Mouse (Mus musculus) cerebellum, adult 18-20 months (tissue): ENCODE data around the gene Fat3.

ENCODE experiments used
- DNase-seq, 2 experiments: peaks; one replicate each; pipeline ENCODE4 v3.0.0; 2021

Gene Fat3

GRCm38 (mm10) chr9:16501186-16501711 lies at the start of gene Fat3:
Fat3 (minus strand) TSS chr9:16501285.
- peak; percentile 2 to 12 for DNase-seq

- no peak for DNase-seq
Observed at GRCm38 (mm10) chr9:16532884-16533283, 31.8 kb upstream of the Fat3 start.

GRCm38 (mm10) chr9:16517543-16517942 lies 16.5 kb upstream of the Fat3 start:
- DNase-seq, result no peak

- DNase-seq, result no peak
Observed at GRCm38 (mm10) chr9:16512005-16512404, 10.9 kb upstream of the Fat3 start.

DNA sequence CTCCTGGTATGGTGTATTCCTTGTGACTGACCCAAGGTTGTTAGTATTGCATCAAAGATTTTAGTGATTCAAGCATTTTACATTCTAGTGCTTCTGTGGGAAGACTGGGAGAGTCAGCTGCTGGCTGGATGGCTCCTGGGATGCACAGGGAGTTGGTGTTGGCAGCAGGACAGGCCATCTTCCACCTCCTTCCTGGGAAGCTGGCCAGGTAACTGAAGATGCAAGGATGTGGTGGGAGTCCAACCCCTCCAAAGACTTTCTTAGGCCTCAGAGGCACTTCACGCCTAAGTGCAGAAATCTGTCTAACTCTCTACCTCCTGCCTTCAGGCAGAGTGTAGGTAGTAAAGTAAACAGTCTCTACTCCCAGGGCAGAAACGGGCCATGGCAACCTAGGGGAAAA lies 2.7 kb upstream of the Fat3 start:
- no peak for DNase-seq

- peak; percentile 2 for DNase-seq
Observed at GRCm38 (mm10) chr9:16502673-16503343, 1.7 kb upstream of the Fat3 start.

DNA sequence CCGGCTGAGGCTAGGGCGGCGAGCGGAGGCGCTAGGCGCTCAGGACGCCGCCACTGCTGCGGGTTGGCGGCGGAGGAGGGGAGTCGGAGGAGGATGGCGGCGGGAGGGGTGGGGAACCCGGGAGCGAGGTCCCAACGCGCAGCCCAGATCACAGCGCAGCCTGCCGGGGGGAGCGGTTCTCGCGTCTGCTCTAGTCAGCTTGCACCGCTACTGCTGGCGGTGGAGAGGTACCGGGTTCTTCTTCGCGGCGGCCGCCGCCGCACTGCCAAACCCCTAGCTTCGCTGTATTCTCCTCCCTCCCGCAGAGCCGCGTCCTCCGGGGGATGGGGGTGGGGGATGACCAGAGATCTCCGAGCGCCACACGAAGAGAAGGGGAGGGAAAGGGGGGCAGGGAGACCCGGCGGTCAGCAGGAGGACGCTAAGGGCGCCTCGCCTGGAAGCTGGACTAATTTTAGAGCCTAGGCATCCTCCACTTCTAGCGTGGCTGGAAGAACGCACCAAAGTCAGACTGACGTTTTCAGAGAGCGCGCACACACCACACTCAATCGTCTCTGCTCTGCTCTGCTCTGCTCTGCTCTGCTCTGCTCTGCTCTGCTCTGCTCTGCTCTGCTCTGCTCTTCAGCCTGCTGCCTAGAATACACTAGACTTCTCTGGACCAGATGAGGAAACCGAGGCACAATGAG lies 1.0 kb upstream of the Fat3 start:
- DNase-seq, result peak; percentile 44 to 45

DNA sequence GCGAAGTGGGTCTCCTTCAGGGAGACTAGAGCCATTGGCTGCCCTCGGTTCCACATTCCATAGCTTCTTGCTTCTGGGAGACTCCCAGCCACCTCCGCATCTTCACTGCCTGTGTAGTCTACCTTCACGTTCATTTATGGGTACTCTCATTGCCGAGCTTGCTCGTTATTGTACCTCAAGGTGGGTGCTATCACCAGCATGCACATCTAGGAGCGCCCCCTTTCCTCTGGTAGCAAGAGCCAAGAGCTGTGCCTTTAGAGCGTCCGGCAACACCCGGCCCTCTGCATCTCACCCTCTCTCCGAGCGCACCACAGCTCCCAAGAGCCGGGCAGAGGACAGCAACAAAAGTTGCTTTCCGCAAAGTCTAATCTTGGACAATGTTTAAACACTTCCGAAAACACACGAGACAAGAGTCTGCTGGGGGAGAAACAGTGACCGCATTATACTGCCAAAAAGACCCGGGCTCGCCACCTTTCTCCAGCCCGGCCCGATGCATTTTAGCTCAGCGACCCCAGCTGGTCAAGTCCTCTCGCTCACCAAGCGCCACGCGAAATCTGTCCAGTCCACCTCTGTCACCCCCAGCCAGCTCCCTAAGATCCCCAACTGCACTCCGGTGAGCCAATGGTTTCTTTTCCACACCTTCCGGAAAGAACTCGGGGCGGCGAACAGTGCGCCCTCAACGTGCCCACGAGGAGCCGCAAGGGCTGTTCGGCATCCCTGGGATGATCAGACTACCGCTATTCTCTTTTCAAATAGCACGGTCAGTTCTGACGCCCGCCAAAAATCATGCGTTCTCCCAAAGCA lies 501 bp downstream of the Fat3 start:
- DNase-seq, result peak; percentile 18 to 20

GRCm38 (mm10) chr9:16499621-16500381 lies 1.3 kb downstream of the Fat3 start:
- peak in 1 of 2 experiments; percentile 20 for DNase-seq

DNA sequence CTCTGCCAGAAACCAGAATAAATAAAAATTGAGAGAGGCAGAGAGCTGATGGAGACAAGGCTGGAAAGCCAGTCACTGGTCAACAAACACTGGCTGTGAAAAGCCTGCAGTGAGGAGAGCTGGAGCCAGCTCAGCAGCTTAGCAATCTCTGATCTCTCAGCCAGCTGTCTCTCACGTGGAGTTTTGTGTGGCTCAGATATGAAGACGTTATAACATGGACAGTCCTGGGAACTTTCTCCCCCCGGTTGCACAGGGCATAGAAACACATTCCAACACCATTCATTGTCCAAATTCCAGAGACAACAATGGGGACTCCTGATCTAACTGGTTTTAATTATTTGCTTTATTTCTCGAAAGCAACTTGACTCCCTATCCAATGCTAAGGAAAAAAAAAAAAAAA lies 2.2 kb downstream of the Fat3 start:
- no peak for DNase-seq

DNA sequence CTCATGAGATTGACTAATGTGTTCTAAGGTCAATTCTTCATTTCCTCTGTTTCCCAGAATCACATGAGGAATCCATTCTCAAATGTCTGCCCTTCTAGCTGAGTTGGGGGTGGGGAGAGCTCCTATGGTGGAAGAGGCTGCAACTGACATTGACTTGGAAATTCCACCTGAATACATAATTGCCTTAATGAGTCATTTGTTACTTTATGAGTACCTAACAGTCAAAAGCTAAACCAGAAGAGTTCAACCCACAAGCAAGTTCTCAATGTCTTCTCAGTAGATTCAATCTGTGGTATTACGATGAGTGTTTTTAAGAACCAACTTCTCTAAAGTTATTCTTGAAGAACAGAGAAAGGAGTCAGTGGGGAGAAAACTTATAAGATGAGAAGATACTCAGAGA lies 3.7 kb downstream of the Fat3 start:
- no peak for DNase-seq

DNA sequence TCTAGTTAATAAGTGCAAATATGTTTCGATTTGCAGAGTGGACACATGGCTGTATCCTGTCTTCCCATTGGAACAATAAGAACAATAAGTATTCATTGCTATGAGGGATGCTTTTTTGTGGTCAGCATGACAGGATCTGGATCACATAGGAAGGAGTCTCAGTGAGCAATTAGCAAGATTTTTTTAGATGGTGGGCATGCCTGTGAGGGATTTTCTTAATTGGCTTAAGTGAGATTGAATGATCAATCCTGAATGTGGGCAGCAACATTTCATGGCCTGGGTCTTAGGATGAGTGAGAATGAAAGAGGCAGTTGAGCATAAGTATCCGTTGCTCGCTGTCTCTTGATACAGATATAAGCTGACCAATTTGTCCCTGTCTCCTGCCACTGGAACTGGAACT lies 4.8 kb downstream of the Fat3 start:
- no peak for DNase-seq

DNA sequence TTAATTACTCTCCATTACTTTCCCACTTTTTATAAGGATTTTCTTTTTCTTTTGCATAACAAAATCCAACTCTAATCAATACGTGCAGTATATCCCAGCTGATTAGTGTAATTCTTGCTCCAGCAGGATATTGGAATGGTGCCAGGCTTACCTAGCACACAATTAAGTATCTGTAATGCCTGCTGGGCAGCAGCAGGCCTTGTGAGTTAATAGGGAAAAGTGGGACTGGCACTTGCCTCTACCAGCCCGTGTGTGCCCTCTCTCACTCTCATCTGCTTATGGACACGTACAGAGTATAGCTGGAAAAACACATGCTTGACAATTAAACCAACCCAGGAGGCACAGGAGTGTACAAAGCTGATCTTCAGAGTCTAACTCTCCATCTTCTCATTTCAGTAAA lies 11.4 kb downstream of the Fat3 start:
- no peak for DNase-seq

DNA sequence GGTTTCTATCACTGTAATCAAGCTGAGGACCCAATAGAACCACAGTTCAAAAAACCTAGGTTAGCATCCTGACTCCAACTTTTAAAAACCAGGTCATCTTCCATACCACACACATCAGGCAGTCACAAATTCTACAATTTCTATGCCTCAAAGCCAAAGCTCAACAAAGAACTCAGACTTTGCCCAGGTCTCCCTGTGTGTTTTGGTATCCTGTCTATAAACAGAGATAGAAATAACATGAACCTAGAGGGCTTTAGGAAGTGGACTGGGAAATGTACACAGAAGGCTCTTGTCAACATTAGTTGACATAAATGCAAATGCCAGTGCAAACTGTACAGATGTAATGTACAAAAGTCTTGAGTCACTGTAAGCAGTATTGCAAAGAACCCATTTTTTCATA lies 13.5 kb downstream of the Fat3 start:
- DNase-seq, result no peak

GRCm38 (mm10) chr9:16486229-16486628 lies 14.9 kb downstream of the Fat3 start:
- DNase-seq, result no peak

GRCm38 (mm10) chr9:16485173-16485572 lies 15.9 kb downstream of the Fat3 start:
- DNase-seq, result no peak

DNA sequence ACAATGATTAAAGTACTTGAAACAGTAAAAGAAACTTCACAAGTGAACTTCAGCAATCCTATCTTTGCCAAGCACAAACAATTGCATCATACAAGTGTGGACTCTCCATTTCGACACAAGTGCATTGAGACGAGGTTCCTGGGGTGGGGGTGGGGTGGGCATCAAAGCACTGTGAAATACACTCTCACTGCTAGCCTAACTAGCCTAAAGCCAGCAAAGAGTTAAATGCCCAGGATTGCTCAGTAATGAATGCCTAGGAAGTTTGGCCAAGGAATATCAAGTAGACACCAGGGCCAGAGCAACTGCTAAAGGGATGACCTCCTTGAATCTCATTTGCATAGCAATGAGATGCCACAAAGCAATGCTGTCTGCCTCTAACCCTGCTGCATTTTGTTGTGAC lies 16.3 kb downstream of the Fat3 start:
- DNase-seq, result no peak

DNA sequence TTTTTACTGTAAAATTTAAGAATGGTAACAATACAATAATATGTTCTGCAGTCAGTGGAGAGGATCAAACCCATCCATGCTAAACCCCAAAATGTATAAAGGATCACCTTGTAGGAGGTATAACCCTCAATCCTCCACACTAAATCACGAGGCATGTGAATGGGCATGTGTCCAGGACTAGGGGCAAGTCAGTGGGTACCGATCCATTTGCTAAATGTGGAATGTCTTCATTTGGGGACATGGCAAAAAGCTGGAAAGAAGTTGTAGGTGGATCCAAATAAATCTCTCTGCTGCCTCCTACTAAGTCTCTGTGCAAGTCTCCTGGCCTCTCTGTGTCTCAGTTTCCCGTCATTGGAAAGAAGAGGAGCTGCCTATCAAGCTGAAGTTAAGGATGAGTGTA lies 39.6 kb downstream of the Fat3 start:
- DNase-seq, result no peak

GRCm38 (mm10) chr9:16460591-16460990 lies 40.5 kb downstream of the Fat3 start:
- no peak for DNase-seq

GRCm38 (mm10) chr9:16441930-16442329 lies 59.2 kb downstream of the Fat3 start:
- DNase-seq, result no peak

- no peak for DNase-seq
Observed at GRCm38 (mm10) chr9:16440638-16441037, 60.4 kb downstream of the Fat3 start.

DNA sequence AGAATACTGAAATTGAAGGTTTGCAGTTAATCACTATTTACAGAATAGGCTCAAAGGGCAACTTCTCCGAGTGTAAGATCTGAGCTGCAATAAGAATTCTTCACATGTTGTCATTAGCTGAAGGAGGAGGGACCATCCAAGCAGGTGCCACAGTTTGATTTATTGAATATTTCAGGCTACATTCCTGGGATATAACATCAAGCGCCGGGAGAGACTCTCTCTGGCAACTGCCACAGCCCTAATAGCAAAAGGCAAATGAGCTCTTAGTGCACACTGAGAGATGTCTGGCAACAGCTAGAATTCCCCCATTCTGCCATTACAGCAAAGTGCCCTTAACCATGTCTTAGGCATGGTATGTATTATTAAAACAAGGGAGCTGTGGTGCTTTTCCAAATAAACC lies 61.1 kb downstream of the Fat3 start:
- DNase-seq, result no peak

DNA sequence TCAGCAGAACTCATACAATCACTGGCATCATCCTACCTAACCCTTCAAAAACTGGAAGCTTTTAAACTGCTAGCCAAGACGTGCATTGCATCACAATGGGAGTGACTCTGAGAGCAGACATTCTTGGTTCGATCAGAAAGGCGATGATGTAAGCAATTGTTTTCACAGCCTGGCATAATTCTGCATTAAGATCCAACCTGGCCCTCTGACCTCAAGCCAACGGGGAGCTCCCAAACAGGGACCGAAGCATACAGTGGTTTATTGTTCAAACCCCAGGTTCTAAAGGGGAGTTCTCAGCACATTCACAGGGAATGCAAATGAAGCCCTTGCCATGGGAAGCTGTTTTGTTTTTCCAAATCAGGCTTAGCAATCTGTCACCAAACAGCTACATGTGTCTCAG lies 63.3 kb downstream of the Fat3 start:
- no peak for DNase-seq
